Comparison of ENCODE assay signal across 8 mouse cellular contexts in genomic region chr11:80821296-80821695, GRCm38 (mm10). TPM values are rescaled to one million over a fixed set of nuclear protein-coding genes. Genes with fewer than 3 reads are reported as not detected.
DNase-seq lines count a peak whose midpoint lies in the region; ATAC-seq and TF ChIP-seq lines count a peak whose summit lies in the region.
"Had no signal": no experiment of that assay in that cellular context is flagged by ENCODE, and none has a peak within 500 bp of the region (broad histone marks: within the 10 kb centered on the region; RNA-seq: fewer than 3 reads in every experiment).

No protein-coding gene starts in this region.

- peaks cover 3% of the 10 kb centered on the region for H3K4me1 ChIP-seq in testis, adult 2 months (ENCODE audit: control insufficient read depth, insufficient read depth, low read length)
- H3K4me1 ChIP-seq in forebrain, embryonic 15.5 days, result no peaks in the 10 kb centered on the region; the same call in 1 of the 2 replicates
- H3K4me1 ChIP-seq in lung, adult 2 months (ENCODE audit: control insufficient read depth, insufficient read depth, low read length), result no peaks in the 10 kb centered on the region; the same call in 1 of the 2 replicates

- H3K9ac ChIP-seq in forebrain, embryonic 15.5 days (replicated peaks), result no peak overlapping the region
- H3K9ac ChIP-seq: limb, embryonic 13.5 days had no signal

- 54% methylated on average over 14 of the region's 14 CpGs for WGBS in forebrain, embryonic 15.5 days
- WGBS in lung, adult 2 months, result 46% methylated on average over 14 of the region's 14 CpGs

- TF ChIP-seq CTCF in testis, adult 2 months (IDR thresholded peaks at IDR 0.05; ENCODE audit: control insufficient read depth, insufficient read depth, insufficient replicate concordance, low read depth, low read length), result no peak
- TF ChIP-seq CTCF in lung, adult 2 months (IDR thresholded peaks at IDR 0.05; ENCODE audit: insufficient read depth, low read length), result peak; percentile 50

- ATAC-seq in forebrain, embryonic 15.5 days (replicated peaks), result 0 out of 2 replicates have a peak, but pooled peaks have one; percentile 61

- H3K27me3 ChIP-seq in testis, adult 2 months (ENCODE audit: control insufficient read depth, insufficient read depth, low read length), result no peaks in the 10 kb centered on the region
- H3K27me3 ChIP-seq in forebrain, embryonic 15.5 days, result no peaks in the 10 kb centered on the region
- H3K27me3 ChIP-seq: limb, embryonic 13.5 days had no signal

- no peaks in the 10 kb centered on the region for H3K36me3 ChIP-seq in testis, adult 2 months (ENCODE audit: control insufficient read depth, insufficient read depth, low read length)
- H3K36me3 ChIP-seq in forebrain, embryonic 15.5 days, result no peaks in the 10 kb centered on the region

- no peak for DNase-seq in testis, postnatal 14 days (ENCODE audit: low spot score)
- peak; percentile 38 for DNase-seq in kidney, adult 18-20 months
- DNase-seq in lung, adult 2 months, result peak; percentile 34
- peak; percentile 27 for DNase-seq in yolk sac, embryonic 10.5 days (ENCODE audit: low spot score)
- no peak for DNase-seq in spleen, adult 18-20 months

- peak overlapping the region; percentile 98 for H3K27ac ChIP-seq in testis, adult 2 months (ENCODE audit: control insufficient read depth, insufficient read depth, low read depth, low read length)
- no peak overlapping the region for H3K27ac ChIP-seq in forebrain, embryonic 15.5 days (replicated peaks)
- H3K27ac ChIP-seq: limb, embryonic 13.5 days had no signal

- H3K9me3 ChIP-seq in forebrain, embryonic 15.5 days, result no peaks in the 10 kb centered on the region
- H3K9me3 ChIP-seq: limb, embryonic 13.5 days had no signal

- peak overlapping the region; percentile 91 for H3K4me3 ChIP-seq in testis, adult 2 months (ENCODE audit: control insufficient read depth, low read depth, low read length)
- no peak overlapping the region for H3K4me3 ChIP-seq in forebrain, embryonic 15.5 days
- H3K4me3 ChIP-seq in lung, adult 2 months (replicated peaks; ENCODE audit: extremely low read depth, low read depth, low read length), result no peak overlapping the region
- H3K4me3 ChIP-seq: limb, embryonic 13.5 days had no signal

- peak; percentile 37; the same call in 1 of the 2 replicates for TF ChIP-seq POLR2A in testis, adult 2 months (IDR thresholded peaks at IDR 0.05; ENCODE audit: control insufficient read depth, low read depth, low read length)
- TF ChIP-seq POLR2A in lung, adult 2 months (IDR thresholded peaks at IDR 0.05; ENCODE audit: borderline replicate concordance, extremely low read depth, low read depth, low read length), result peak; percentile 14; the same call in 1 of the 2 replicates

- H3K4me2 ChIP-seq in forebrain, embryonic 15.5 days (replicated peaks), result no peak overlapping the region
- H3K4me2 ChIP-seq: limb, embryonic 13.5 days had no signal

RNA-seq across cellular contexts. Expression of gene Tmem98, which starts 11.3 kb away (rescaled TPM):
- polyA plus RNA-seq in testis, adult 2 months (2012; rRNA removed), result 4.3 and 4.5 TPM in 2 replicates
- polyA plus RNA-seq in forebrain, embryonic 15.5 days (2015; fragmentation: Nextera tagmentation; extraction: Ambion mirVana), result 39.9 and 40.2 TPM in 2 replicates
- 62.4 and 74.1 TPM in 2 replicates for polyA plus RNA-seq in lung, adult 2 months (2012; rRNA removed)

RNA-seq across cellular contexts. Expression of gene Spaca3, which starts 36.9 kb away (rescaled TPM):
- 490 and 494 TPM in 2 replicates for polyA plus RNA-seq in testis, adult 2 months (2012; rRNA removed)
- polyA plus RNA-seq in forebrain, embryonic 15.5 days (2015; fragmentation: Nextera tagmentation; extraction: Ambion mirVana), result not detected in 2 replicates
- polyA plus RNA-seq in lung, adult 2 months (2012; rRNA removed), result 0.29 TPM in 1 of 2 replicates, not detected in the other
- polyA plus RNA-seq: limb, embryonic 13.5 days had no signal

RNA-seq across cellular contexts. Expression of gene Myo1d, which starts 41.5 kb away (rescaled TPM):
- polyA plus RNA-seq in testis, adult 2 months (2012; rRNA removed), result 4.4 and 4.6 TPM in 2 replicates
- 1.6 and 1.9 TPM in 2 replicates for polyA plus RNA-seq in forebrain, embryonic 15.5 days (2015; fragmentation: Nextera tagmentation; extraction: Ambion mirVana)
- polyA plus RNA-seq in lung, adult 2 months (2012; rRNA removed), result 69.4 and 80.4 TPM in 2 replicates

Comparison
In these comparisons a context has a peak if more than half of its experiments do, and no peak if none do; other contexts are left out.
1. DNase-seq: peak in kidney, adult 18-20 months (single experiment), lung, adult 2 months (single experiment) and yolk sac, embryonic 10.5 days (single experiment); none in testis, postnatal 14 days (single experiment) and spleen, adult 18-20 months (0 of 2).
2. RNA of gene Spaca3, which starts 36.9 kb away (polyA plus RNA-seq): 490 to 494 TPM in testis, adult 2 months; 0.29 TPM in lung, adult 2 months and not detected in forebrain, embryonic 15.5 days; every median in the first group is over 100 times any median in the second.
3. RNA of gene Myo1d, which starts 41.5 kb away (polyA plus RNA-seq): 69.4 to 80.4 TPM in lung, adult 2 months; 4.4 to 4.6 TPM in testis, adult 2 months and 1.6 to 1.9 TPM in forebrain, embryonic 15.5 days; every median in the first group is over 10 times any median in the second.